Mouse (Mus musculus): ENCODE data around the gene Tcea2. TPM values are rescaled to one million over a fixed set of nuclear protein-coding genes. Genes with fewer than 3 reads are reported as not detected.

Gene Tcea2
- 23.2 and 23.7 TPM in 2 replicates for polyA plus RNA-seq (2015; fragmentation: Nextera tagmentation; extraction: Ambion mirVana)

GRCm38 (mm10) chr2:181679951-181680715, at the start of gene Tcea2:
TSS of gene Tcea2 (plus strand) at chr2:181680310.
- no peaks in the 10 kb centered on the region for H3K9me3 ChIP-seq
- H3K4me1 ChIP-seq: peaks cover 25% of the 10 kb centered on the region
- H3K27me3 ChIP-seq: no peaks in the 10 kb centered on the region
- H3K4me2 ChIP-seq: peak within 1 kb of the TSS; percentile 95
- under 1% methylated on average over 69 of the region's 69 CpGs for WGBS
- peak within 1 kb of the TSS; percentile 93 for H3K9ac ChIP-seq
- peak; percentile 25 for ATAC-seq (ENCODE audit: borderline replicate concordance, extremely low read depth, low FRiP score, low TSS enrichment)
- H3K4me3 ChIP-seq: peak within 1 kb of the TSS; percentile 77
- H3K36me3 ChIP-seq: no peaks in the 10 kb centered on the region
- H3K27ac ChIP-seq: peak within 1 kb of the TSS; percentile 68; the same call in 1 of the 2 replicates

DNA sequence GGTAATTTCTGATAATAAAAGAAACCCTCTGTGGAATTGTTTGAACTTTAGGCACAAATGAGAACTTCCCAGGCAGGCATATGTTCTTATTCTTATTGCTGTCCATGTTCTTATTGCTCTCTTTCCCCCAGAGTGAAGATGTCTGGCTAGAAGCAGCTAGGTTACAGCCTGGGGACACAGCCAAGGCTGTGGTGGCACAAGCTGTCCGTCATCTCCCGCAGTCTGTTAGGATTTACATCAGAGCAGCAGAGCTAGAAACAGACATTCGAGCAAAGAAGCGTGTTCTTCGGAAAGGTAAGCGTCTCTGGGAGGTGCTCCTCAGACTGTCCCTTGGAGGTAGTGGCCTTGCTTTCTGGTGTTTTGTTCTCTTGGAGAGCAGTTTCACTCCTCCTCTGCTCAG, 47.5 kb upstream of the Tcea2 start:
- peaks cover 58% of the 10 kb centered on the region for H3K36me3 ChIP-seq
- no peak overlapping the region for H3K27ac ChIP-seq
- no peak for ATAC-seq (ENCODE audit: borderline replicate concordance, extremely low read depth, low FRiP score, low TSS enrichment)

GRCm38 (mm10) chr2:181635865-181636264, 44.2 kb upstream of the Tcea2 start:
- no peak overlapping the region for H3K27ac ChIP-seq
- H3K4me2 ChIP-seq: no peak overlapping the region
- WGBS: 81% methylated on average over 3 of the region's 3 CpGs
- no peak for ATAC-seq (ENCODE audit: borderline replicate concordance, extremely low read depth, low FRiP score, low TSS enrichment)
- no peaks in the 10 kb centered on the region for H3K4me1 ChIP-seq
- H3K4me3 ChIP-seq: no peak overlapping the region
- H3K9ac ChIP-seq: no peak overlapping the region
- no peaks in the 10 kb centered on the region for H3K9me3 ChIP-seq
- peaks cover 70% of the 10 kb centered on the region for H3K36me3 ChIP-seq
- H3K27me3 ChIP-seq: no peaks in the 10 kb centered on the region

More for the DNA sequence above, 47.5 kb upstream of the Tcea2 start:
- no peak overlapping the region for H3K4me2 ChIP-seq
- H3K4me3 ChIP-seq: no peak overlapping the region
- H3K9me3 ChIP-seq: no peaks in the 10 kb centered on the region
- no peaks in the 10 kb centered on the region for H3K4me1 ChIP-seq
- 96% methylated on average over 6 of the region's 6 CpGs for WGBS
- no peak overlapping the region for H3K9ac ChIP-seq
- H3K27me3 ChIP-seq: no peaks in the 10 kb centered on the region

GRCm38 (mm10) chr2:181644361-181644760, 35.7 kb upstream of the Tcea2 start:
- H3K27ac ChIP-seq: no peak overlapping the region
- no peak overlapping the region for H3K4me2 ChIP-seq
- H3K9ac ChIP-seq: no peak overlapping the region
- H3K9me3 ChIP-seq: no peaks in the 10 kb centered on the region
- no peaks in the 10 kb centered on the region for H3K4me1 ChIP-seq
- peaks cover 80% of the 10 kb centered on the region for H3K36me3 ChIP-seq
- H3K27me3 ChIP-seq: no peaks in the 10 kb centered on the region
- 89% methylated on average over 2 of the region's 2 CpGs for WGBS
- peak; percentile 19; the same call in 1 of the 2 replicates for ATAC-seq (ENCODE audit: borderline replicate concordance, extremely low read depth, low FRiP score, low TSS enrichment)
- H3K4me3 ChIP-seq: no peak overlapping the region

GRCm38 (mm10) chr2:181645666-181646065, 34.4 kb upstream of the Tcea2 start:
- 92% methylated on average over 3 of the region's 3 CpGs for WGBS
- no peaks in the 10 kb centered on the region for H3K27me3 ChIP-seq
- no peaks in the 10 kb centered on the region for H3K9me3 ChIP-seq
- H3K36me3 ChIP-seq: peaks cover 87% of the 10 kb centered on the region
- H3K9ac ChIP-seq: no peak overlapping the region
- no peaks in the 10 kb centered on the region for H3K4me1 ChIP-seq
- H3K27ac ChIP-seq: no peak overlapping the region
- H3K4me3 ChIP-seq: no peak overlapping the region
- H3K4me2 ChIP-seq: no peak overlapping the region
- ATAC-seq (ENCODE audit: borderline replicate concordance, extremely low read depth, low FRiP score, low TSS enrichment): no peak

DNA sequence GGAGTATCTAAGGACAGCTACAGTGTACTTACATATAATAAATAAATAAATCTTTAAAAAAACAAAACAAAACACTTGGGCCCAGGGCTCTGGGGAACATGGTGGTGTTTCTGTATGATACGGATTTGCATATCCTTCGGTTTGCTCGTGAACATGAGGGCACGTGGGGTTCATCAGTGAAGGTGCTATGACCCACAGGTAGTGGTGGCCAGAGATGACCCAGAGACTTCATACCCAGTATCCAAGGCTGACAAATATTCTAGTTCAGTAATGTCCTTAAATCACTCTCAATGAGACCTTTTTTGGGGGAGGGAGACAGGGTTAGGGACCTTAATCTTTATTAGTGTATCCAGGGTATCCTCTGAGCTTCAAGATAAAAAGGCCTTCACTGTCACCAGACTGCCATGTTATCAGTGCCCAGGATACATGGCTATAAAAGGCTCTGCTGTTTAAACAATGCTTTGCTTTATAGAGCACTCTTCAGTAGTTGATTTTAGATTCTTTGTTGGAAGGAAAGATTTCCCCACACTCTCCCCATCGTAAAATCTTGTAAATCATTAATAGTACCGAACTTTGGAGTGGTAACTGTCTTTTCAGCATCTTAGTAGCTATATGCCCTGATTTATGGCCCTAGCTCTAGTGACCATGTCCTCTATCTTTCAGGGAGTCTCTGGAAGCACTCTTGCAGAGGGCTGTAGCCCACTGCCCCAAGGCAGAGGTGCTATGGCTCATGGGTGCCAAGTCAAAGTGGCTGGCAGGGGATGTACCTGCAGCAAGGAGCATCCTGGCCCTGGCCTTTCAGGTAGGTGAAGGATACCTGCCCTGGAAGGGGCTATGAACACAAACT, 33.3 kb upstream of the Tcea2 start:
- Histone ChIP-seq H3K27ac (no peak overlapping the region), H3K4me1 (no peaks in the 10 kb centered on the region), H3K36me3 (peaks cover 83% of the 10 kb centered on the region), H3K4me3 (no peak overlapping the region), H3K4me2 (no peak overlapping the region), H3K9me3 (no peaks in the 10 kb centered on the region), H3K27me3 (no peaks in the 10 kb centered on the region), H3K9ac (no peak overlapping the region)
- 85% methylated on average over 6 of the region's 6 CpGs for WGBS
- ATAC-seq (ENCODE audit: borderline replicate concordance, extremely low read depth, low FRiP score, low TSS enrichment): no peak

DNA sequence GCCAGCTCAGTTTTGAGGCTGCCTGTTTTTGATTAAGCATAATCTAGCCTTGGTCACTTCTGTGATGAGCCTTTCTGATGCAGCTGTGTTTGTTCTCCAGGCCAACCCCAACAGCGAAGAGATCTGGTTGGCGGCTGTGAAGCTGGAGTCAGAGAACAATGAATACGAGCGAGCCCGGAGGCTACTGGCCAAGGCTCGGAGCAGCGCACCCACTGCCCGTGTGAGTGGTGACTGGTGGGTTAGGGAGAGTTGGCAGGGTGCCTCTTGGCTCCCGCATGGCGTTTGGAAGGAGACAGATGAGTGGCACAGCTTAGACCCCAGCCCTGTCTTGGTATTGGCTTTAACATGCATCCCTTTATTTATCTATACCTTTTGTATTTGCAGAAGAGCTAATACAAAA, 31.2 kb upstream of the Tcea2 start:
- Histone ChIP-seq H3K9ac (no peak overlapping the region), H3K4me1 (no peaks in the 10 kb centered on the region), H3K4me3 (no peak overlapping the region), H3K9me3 (no peaks in the 10 kb centered on the region), H3K4me2 (no peak overlapping the region), H3K27me3 (no peaks in the 10 kb centered on the region), H3K36me3 (peaks cover 84% of the 10 kb centered on the region), H3K27ac (no peak overlapping the region)
- no peak for ATAC-seq (ENCODE audit: borderline replicate concordance, extremely low read depth, low FRiP score, low TSS enrichment)
- WGBS: 88% methylated on average over 10 of the region's 10 CpGs

DNA sequence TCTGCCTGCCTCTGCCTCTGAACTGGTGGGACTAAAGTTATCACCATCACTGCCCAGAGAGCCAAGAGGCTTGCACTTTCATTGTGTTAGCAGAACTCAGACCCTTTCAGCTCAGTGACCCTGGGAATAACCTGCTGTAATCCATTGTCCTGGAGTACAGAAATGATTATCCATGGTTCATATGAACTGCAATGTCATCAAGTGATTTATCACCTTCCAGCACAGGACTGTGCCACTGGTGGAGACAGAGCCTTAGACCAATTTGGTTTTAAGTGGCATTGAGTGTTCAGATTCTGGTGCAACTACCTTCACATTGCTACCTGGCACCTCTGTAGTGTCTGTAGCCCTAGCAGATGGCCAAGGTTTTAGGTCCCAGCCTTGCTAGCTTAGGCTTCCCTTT, 27.0 kb upstream of the Tcea2 start:
- Histone ChIP-seq H3K9ac (no peak overlapping the region), H3K4me1 (no peaks in the 10 kb centered on the region), H3K27ac (no peak overlapping the region), H3K4me3 (no peak overlapping the region), H3K4me2 (no peak overlapping the region), H3K27me3 (no peaks in the 10 kb centered on the region), H3K36me3 (peaks cover 75% of the 10 kb centered on the region), H3K9me3 (no peaks in the 10 kb centered on the region)
- ATAC-seq (ENCODE audit: borderline replicate concordance, extremely low read depth, low FRiP score, low TSS enrichment): no peak

- no peaks in the 10 kb centered on the region for H3K9me3 ChIP-seq
- no peak overlapping the region for H3K4me2 ChIP-seq
- H3K27ac ChIP-seq: no peak overlapping the region
- no peak overlapping the region for H3K9ac ChIP-seq
- H3K4me1 ChIP-seq: no peaks in the 10 kb centered on the region
- WGBS: 93% methylated on average over 1 of the region's 1 CpGs
- no peak overlapping the region for H3K4me3 ChIP-seq
- no peaks in the 10 kb centered on the region for H3K27me3 ChIP-seq
- no peak for ATAC-seq (ENCODE audit: borderline replicate concordance, extremely low read depth, low FRiP score, low TSS enrichment)
- peaks cover 70% of the 10 kb centered on the region for H3K36me3 ChIP-seq
Measured at GRCm38 (mm10) chr2:181653523-181653922, 26.6 kb upstream of the Tcea2 start.

GRCm38 (mm10) chr2:181656734-181657133, 23.4 kb upstream of the Tcea2 start, which contains the start of gene Gm29797:
TSS of gene Gm29797 (plus strand) at chr2:181657034.
- no peak within 1 kb of the TSS for H3K4me2 ChIP-seq
- 60% methylated on average over 3 of the region's 3 CpGs for WGBS
- H3K9ac ChIP-seq: no peak within 1 kb of the TSS
- peaks cover 43% of the 10 kb centered on the region for H3K36me3 ChIP-seq
- H3K27me3 ChIP-seq: no peaks in the 10 kb centered on the region
- no peak within 1 kb of the TSS for H3K4me3 ChIP-seq
- H3K4me1 ChIP-seq: no peaks in the 10 kb centered on the region
- no peaks in the 10 kb centered on the region for H3K9me3 ChIP-seq
- H3K27ac ChIP-seq: no peak within 1 kb of the TSS
- no peak for ATAC-seq (ENCODE audit: borderline replicate concordance, extremely low read depth, low FRiP score, low TSS enrichment)

- no peaks in the 10 kb centered on the region for H3K4me1 ChIP-seq
- ATAC-seq (ENCODE audit: borderline replicate concordance, extremely low read depth, low FRiP score, low TSS enrichment): no peak
- no peaks in the 10 kb centered on the region for H3K9me3 ChIP-seq
- 57% methylated on average over 2 of the region's 2 CpGs for WGBS
- H3K36me3 ChIP-seq: peaks cover 37% of the 10 kb centered on the region
- H3K4me3 ChIP-seq: no peak overlapping the region
- no peaks in the 10 kb centered on the region for H3K27me3 ChIP-seq
- H3K27ac ChIP-seq: no peak overlapping the region
- no peak overlapping the region for H3K9ac ChIP-seq
- no peak overlapping the region for H3K4me2 ChIP-seq
Measured at GRCm38 (mm10) chr2:181657441-181657840, 22.7 kb upstream of the Tcea2 start.

GRCm38 (mm10) chr2:181658528-181658927, 21.6 kb upstream of the Tcea2 start:
- no peak for ATAC-seq (ENCODE audit: borderline replicate concordance, extremely low read depth, low FRiP score, low TSS enrichment)
- no peaks in the 10 kb centered on the region for H3K27me3 ChIP-seq
- no peak overlapping the region for H3K9ac ChIP-seq
- H3K27ac ChIP-seq: no peak overlapping the region
- H3K9me3 ChIP-seq: no peaks in the 10 kb centered on the region
- no peaks in the 10 kb centered on the region for H3K4me1 ChIP-seq
- H3K4me2 ChIP-seq: no peak overlapping the region
- no peak overlapping the region for H3K4me3 ChIP-seq
- H3K36me3 ChIP-seq: peaks cover 30% of the 10 kb centered on the region
- 80% methylated on average over 7 of the region's 7 CpGs for WGBS

Data from lung, embryonic 15.5 days (tissue).